Mouse (Mus musculus) brown adipose tissue, adult 24 weeks (tissue): ENCODE results near the gene BC004004. TPM values are rescaled to one million over a fixed set of nuclear protein-coding genes. Genes with fewer than 3 reads are reported as not detected.
A peak's percentile ranks its signal among the peaks of the same experiment; 100 is the strongest.
"Not testable (repeated sequence)": the region's sequence is repeated elsewhere in the genome, so short reads cannot be mapped to it uniquely, and the experiment has no call there.

Source experiments
- H3K27ac ChIP-seq: fragments of 200-500 bp; replicated peaks from 2 replicates; pipeline ENCODE4 v1.5.1; 2012; ENCODE audit warnings: low read depth, mild to moderate bottlenecking, low read length
- H3K4me1 ChIP-seq: fragments of 200-500 bp; 2 replicates; pipeline ENCODE4 v1.6.1; 2012; ENCODE audit warnings: low read length, mixed read lengths; ENCODE audit not compliant: control insufficient read depth, insufficient read depth, insufficient read length
- H3K4me3 ChIP-seq: fragments of 200-500 bp; 2 replicates; pipeline ENCODE4 v1.5.1; 2012; ENCODE audit warnings: low read depth, mild to moderate bottlenecking, low read length, moderate library complexity; ENCODE audit not compliant: insufficient read depth
- polyA plus RNA-seq: library from polyadenylated mRNA; stranded (reverse); fragments of >200 nt; gene quantifications from 2 replicates; pipeline ENCODE4 v1.2.4, GENCODE M21; 2012; ENCODE audit not compliant: missing spikeins, insufficient read depth, insufficient read length

The BC004004 gene
- polyA plus RNA-seq, 1 experiment: 221 TPM

DNA sequence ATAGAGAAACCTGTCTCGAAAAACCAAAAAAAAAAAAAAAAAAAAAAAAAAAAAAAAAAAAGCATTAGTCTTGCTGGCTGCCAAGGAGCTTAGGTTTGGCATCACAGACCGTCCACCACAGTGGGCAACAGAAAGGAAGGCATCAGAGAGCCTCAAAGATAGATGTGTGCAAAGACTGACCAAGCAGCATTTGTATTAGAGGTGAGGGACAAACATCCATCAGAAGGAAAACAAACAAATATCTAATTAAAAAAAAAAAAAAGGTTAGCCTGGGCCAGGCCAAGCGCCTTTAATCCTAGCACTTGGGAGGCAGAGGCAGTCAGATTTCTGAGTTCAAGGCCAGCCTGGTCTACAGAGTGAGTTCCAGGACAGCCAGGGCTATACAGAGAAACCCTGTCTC, 48.8 kb downstream of the BC004004 start, which contains the start of gene Pi16:
Gene Pi16, plus strand, starts transcription at position 301 of the 400 bp plus-strand sequence.
- Histone ChIP-seq H3K27ac (peak within 1 kb of the TSS; percentile 38), H3K4me1 (peaks cover 18% of the 10 kb centered on the region)
- not testable (repeated sequence) for H3K4me3 ChIP-seq

DNA sequence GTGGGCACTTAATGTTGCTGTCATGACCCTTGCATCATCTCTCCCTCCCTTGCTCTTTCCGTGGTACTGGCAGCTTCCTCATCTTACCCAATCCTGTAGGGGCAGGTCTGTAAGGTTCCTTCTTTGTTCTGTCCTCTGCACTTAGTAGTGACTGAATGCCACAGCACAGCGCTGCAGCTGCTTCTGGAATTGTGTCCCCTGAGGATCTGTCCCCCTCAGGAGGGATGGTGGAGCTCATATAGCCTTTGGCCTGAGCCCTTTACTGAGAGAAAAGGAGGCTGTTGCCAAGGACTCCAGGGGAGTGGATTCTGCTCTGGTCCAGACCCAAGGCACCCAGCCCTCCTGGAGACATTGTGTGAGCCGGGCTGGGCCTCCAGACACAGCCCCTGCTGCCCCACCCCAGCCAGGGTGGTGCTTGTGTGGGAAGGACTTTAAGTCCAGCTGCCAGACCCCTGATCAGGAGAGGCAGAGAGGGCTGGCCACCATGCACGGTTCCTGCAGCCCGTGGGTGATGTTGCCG, 50.2 kb downstream of the BC004004 start:
- Histone ChIP-seq H3K27ac (no peak overlapping the region), H3K4me1 (peaks cover 18% of the 10 kb centered on the region), H3K4me3 (no peak overlapping the region)

DNA sequence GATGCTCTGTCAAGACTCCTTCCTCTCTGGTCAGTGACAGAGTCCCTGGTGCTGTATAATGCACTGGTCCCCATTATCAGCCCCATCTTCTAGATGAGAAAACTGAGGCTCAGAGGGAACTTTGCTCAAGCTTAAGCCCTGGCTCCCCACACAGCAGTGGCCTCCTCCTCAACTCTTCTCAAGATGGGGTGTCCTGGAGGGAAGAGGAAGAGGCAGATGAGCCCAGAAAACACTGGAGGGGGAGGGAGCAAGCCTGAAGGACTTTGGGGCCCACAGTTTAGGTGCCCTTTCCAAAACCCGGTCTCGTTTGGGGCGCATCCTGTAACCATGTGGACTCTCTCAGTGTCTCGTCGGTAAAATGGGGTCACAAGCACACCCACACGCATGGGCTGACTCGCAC, 50.9 kb downstream of the BC004004 start:
- peak overlapping the region; percentile 25; the same call in 1 of the 2 replicates for H3K4me3 ChIP-seq
- peaks cover 18% of the 10 kb centered on the region for H3K4me1 ChIP-seq
- no peak overlapping the region for H3K27ac ChIP-seq

DNA sequence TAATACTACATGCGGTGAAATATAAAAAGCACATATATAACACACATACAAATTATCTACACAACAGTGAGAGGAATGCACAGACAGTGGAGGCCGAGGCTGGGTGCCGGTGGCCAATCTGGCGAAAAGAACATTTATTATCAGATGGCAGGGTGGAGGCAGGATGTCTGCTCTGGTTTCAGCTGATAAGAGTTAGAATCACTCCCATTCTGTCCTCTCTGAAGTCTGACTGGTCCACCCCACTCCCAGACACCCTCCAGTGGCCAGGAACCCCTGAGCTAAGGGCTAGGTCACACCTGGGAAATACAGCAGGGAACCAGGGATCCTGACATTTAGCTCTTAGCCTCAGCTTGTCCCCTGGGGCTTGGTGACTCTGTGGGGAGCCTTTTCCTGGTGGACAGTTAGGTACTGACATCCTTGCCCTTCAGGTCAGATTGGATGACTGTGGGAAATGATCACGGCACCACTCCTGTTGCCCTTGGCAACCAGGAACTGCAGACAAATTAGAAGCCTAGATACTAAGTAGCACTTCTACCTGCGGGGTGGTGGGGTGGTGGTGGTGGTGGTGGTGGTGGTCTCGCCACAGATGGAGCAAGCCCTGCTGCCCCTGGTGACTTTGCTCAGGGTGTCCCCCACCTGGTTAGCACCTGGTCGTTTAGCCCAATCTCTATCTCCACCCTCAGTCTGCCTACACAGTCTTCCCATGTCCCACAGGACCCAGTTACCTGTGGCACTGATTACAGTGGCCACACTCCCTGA, 51.5 kb downstream of the BC004004 start:
- H3K4me1 ChIP-seq: peaks cover 18% of the 10 kb centered on the region
- no peak overlapping the region; the same call in 1 of the 2 replicates for H3K4me3 ChIP-seq
- H3K27ac ChIP-seq: no peak overlapping the region

DNA sequence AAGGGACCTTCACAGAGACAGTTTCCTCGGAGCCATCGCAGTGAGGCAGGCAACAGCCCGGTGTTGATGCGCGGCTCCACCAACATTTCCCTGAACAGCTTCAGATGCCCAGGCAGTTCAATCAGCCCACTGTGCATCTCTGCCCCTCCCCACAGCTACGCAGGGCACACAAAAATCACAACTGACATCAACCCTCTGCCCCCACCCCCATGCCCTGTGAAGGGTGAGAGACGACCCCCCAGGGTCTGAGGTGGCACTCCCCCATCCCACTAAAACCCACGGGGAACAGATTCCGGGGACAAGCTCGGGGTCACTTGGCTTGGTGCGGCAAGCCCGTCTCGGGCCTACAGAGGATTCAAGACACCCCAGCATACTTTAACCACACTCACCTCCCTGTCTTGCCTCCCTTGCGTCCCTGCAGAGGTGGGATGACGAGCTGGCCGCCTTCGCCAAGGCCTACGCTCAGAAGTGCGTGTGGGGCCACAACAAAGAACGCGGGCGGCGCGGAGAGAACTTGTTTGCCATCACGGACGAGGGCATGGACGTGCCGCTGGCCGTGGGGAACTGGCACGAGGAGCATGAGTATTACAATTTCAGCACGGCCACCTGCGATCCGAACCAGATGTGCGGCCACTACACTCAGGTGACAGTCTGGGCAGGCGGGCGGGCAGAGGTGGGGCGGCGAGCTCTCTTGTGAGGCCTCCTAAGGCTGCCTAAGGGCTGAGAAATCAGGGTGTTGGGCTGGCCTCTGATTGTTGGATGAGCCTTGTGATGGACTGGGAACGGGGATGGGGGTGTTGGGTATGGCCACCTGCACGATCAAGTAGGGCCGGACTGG, 53.4 kb downstream of the BC004004 start:
- no peak overlapping the region for H3K4me3 ChIP-seq
- H3K4me1 ChIP-seq: peaks cover under 1% of the 10 kb centered on the region; the same call in 1 of the 2 replicates
- H3K27ac ChIP-seq: no peak overlapping the region

DNA sequence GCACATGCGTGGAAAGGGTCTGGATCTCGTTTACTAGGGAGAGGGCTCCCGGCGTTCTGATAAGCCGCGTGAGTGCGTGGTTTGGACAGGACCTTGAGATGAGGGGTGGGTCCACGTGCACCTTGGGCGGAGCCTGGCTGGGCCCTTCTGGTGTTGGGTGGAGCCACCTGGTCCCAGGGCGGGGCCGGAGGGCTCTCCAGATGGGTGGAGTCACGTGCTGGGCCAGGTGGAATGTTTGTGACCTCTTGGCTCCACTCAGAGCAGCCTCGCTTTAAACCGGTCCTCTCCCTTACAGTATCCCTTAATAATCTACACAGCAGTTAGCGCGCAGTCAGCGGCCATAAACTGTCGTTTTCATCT, 54.0 kb downstream of the BC004004 start:
- Histone ChIP-seq H3K4me3 (no peak overlapping the region), H3K4me1 (no peaks in the 10 kb centered on the region)

DNA sequence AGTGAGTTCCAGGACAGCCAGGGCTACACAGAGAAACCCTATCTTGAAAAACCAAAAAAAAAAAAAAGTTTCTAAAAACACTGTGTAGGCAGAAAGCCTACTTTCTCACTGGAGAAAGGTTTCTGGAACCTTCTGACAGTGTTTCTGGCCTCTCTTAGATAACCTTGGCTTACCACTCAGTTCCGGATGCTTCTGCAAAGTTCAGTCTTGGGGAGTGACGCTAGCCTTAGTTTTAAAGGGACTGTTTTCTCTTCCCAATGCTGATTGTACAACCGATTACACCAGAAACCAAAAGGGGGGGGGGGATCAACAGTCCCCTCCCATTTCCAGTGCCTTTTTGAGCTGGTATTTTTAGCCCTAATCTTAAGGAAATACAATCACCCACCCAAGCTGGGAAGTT, 55.0 kb downstream of the BC004004 start:
- Histone ChIP-seq H3K4me1 (no peaks in the 10 kb centered on the region), H3K4me3 (no peak overlapping the region), H3K27ac (no peak overlapping the region)

More for the DNA sequence above, 54.0 kb downstream of the BC004004 start:
- no peak overlapping the region for H3K27ac ChIP-seq

DNA sequence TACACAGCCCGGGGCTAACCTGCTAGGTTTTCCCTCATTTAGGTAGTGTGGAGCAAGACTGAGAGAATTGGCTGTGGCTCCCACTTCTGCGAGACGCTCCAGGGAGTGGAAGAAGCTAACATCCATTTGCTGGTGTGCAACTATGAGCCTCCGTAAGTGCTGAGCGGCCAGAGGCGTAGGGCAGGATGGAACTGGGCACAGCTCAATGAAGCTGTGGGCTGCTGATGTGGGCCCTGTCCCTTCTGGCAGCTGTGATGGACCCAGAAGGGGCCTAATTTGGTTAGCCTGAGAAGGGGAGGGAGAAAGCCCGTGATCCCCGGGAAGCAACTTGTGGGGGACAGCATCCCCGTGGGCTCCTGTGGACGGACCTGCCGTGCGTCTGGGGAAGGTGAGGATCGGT, 57.2 kb downstream of the BC004004 start:
- Histone ChIP-seq H3K27ac (no peak overlapping the region), H3K4me1 (no peaks in the 10 kb centered on the region), H3K4me3 (no peak overlapping the region)

DNA sequence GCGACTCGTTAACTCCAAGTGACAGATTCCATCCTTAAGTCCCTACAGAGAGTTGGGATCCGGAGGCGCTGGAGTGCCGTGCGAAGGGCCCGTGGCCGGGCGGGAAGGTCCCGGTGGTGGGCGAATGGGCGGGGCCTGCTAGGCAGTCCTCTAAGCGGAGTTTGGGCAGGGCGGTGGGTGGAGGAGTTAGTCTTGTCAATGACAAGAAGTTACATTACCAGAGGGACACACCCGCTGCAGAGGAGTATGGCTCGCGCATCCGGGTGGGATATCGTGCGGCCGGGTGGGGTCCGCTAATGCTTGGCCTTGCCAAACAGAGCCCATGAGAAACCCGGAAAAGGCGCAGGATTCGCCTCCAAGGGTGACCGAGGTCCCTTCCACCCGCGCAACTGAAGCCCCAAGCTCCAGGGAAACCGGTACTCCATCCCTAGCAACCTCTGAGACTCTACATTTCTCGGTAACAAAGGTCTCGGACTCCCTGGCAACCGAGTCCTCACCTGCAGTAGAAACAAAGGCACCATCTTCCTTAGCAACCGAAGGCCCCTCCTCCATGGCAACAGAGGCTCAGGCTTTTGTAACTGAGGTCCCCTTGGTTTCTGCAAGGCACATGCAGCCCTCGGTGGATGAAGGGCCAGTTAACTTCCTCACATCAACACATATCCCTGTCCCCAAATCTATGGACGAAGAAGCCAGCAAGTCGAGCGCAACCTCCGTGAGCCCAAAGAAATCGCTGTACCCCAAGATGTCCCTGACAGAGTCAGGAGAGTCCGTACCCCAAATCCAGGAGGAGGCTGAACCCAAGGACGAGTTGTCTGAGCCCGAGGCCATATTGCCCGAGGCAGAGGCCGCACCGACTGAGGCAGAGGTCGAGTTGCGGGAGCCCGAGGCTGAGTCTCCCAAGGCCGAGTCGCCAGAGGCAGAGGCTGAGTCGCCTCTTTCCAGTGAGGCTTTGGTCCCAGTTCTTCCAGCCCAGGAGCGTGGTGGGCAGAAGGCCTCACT, 58.2 kb downstream of the BC004004 start:
- Histone ChIP-seq H3K4me3 (peak overlapping the region; percentile 23), H3K27ac (no peak overlapping the region), H3K4me1 (no peaks in the 10 kb centered on the region)

DNA sequence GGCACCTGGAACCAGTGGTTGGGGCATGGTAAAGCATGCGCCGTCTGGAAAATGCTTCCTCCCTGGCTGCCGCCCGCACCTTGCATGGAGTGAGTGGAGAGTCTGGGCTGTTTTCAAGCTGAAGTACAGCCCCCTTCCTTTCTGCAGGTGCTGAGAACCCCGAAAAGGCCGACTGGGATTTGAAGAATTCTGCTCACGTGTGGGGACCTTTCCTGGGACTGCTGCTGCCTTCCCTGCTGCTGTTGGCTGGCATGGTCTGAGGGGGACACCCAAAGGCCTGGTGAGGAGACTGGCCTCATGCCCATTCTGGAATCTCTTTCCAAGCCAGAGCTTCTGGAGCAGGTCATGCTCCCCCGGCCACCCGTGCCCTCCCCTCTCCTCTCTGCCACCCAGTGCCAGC, 59.1 kb downstream of the BC004004 start:
- no peak overlapping the region for H3K27ac ChIP-seq
- no peak overlapping the region for H3K4me3 ChIP-seq
- H3K4me1 ChIP-seq: no peaks in the 10 kb centered on the region

DNA sequence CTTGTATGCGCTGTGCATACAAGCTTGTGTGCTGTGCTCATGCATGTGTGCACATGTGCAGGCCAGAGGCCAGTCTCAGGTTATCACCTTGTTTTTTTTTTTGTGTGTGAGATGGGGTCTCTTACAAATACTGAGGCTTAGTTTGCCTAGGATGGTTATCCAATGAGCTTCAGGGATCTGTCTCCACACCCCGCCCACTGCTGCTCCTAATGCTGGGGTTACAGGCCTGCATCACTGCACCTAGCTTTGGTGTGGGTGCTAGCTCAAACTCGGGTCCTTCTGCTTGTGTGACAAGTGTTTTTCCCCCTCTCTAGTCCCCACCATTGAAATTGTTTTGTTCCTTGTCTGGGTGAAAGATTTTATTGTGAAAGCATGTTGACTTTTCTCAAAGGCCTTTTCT, 61.6 kb downstream of the BC004004 start:
- H3K4me3 ChIP-seq: no peak overlapping the region
- no peaks in the 10 kb centered on the region for H3K4me1 ChIP-seq
- H3K27ac ChIP-seq: no peak overlapping the region

DNA sequence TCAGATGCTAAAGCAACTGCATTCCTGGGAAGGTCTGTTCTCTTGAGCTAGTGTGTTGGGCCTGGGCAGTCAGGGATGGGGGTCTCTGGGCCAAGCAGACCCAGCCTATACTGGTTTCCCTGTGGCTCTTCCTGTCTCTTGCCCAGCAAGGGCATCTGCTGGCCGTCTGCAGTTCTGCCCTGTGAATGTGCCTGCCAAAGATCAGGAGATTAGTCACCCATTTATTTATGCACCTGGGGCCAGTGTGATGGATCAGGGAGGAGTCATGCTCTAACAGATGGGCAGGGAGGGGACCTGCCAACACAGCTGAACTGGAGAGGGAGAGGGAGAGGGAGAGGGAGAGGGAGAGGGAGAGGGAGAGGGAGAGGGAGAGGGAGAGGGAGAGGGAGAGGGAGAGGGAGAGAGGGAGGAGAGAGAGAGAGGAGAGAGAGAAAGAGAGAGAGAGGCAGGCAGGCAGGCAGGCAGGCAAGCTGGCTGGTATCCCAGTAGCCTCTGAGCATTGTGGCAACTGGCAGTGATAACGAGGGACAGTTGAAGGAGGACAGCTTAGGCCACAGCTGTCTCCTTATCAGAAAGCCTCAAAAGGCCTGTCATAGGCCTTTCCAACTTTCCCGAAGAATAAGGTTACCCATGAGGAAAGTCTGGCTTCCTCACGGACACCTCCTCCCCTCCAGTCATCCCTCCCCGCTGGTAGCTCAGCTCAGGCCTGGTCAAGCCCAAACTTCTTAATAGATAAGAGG, 62.3 kb downstream of the BC004004 start:
- Histone ChIP-seq H3K27ac (no peak overlapping the region), H3K4me1 (no peaks in the 10 kb centered on the region), H3K4me3 (no peak overlapping the region)

DNA sequence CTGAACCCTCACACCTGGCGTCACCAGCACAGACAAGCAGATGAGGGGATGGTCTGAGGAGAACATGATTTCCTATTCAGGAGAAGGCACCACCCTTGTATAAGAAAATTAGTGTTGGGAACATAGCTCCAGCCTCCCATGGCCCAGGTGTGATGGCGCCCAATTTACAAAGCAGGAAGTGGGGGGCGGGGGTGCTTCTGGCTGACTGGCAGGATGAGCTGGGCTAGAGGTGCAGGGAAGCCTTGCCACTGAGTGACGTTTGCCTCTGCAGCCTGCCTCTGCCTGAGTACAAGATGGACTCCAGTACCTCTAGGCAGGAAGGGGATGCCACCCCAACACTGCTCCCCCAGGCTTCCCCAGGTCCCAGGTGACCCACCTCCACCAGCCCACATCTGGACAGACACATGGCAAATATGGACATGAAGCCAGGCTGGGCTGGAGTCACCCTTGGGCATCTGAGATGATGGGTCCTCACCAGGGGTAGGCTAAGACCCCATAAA, 63.6 kb downstream of the BC004004 start:
- no peak overlapping the region for H3K4me3 ChIP-seq
- peaks cover 4% of the 10 kb centered on the region for H3K4me1 ChIP-seq
- no peak overlapping the region for H3K27ac ChIP-seq
